Mouse (Mus musculus): ENCODE results near the gene Fuca1. TPM values are rescaled to one million over a fixed set of nuclear protein-coding genes. Genes with fewer than 3 reads are reported as not detected.

Gene Fuca1
- total RNA-seq, 1 experiment from 2014 or later, result 155 TPM

DNA sequence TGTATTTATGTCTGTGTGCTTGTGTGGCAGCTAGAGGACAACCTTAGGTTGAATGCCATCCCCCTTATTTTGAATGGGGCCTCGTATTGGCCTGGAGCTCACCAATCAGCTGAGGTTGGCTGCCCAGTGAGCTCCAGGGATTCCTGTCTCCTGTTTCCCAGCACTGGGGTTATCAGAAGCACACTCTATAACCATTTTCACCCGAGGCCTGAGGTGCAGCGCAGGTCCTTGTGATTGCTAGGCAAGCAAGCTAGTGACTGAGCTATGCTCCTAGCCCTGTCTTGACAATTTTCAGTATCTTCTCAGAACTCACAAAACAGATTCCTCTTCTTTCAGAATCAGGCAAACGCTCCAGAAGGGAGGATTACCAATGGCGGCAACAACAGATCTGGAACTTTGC lies 64.0 kb downstream of the Fuca1 start:
- ATAC-seq (replicated peaks in 1 of 2; ENCODE audit: insufficient read depth in 1 of 2, low FRiP score in 2 of 2, low TSS enrichment in 1 of 2, low read depth in 1 of 2, poor library complexity in 2 of 2, severe bottlenecking in 2 of 2), result no peak

DNA sequence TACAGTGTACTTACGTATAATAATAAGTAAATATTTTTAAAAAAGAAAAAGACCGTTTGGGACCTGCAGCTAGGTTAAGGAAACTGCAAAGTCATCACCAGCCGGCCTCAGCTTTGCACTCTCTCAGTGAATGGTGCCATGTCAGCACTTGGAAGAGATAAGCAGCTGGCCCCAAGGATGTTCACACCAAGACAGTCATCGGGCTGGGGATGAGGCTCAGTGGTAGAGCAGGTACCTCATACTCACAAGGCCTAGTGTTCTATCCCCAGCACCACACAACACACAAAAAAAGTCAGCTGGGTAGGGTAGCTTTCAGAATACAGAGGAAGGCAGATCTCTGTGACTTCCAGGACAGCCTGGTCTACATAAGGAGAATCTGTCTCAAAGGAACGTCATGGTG lies 64.7 kb downstream of the Fuca1 start:
- no peak for ATAC-seq (replicated peaks in 1 of 2; ENCODE audit: insufficient read depth in 1 of 2, low FRiP score in 2 of 2, low TSS enrichment in 1 of 2, low read depth in 1 of 2, poor library complexity in 2 of 2, severe bottlenecking in 2 of 2)

DNA sequence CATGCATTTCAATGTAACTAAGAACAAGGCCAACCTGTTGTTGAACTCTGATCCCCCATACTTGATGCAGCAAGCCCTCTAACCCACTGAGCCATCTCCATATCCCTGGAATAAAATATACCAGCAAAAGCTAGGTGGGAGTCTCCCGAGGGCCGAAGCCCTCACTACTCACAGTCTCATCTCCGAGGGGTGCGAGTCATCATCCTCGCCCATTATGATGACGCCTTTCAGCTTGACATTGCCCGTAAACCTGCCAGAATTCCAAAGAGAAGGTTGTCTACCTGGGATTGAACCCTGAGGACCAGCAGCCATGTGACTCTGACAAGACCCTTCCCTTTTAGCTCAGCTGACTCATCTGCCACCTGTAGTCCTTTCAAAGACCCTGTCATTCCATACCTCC lies 65.2 kb downstream of the Fuca1 start:
- no peak for ATAC-seq (replicated peaks in 1 of 2; ENCODE audit: insufficient read depth in 1 of 2, low FRiP score in 2 of 2, low TSS enrichment in 1 of 2, low read depth in 1 of 2, poor library complexity in 2 of 2, severe bottlenecking in 2 of 2)

DNA sequence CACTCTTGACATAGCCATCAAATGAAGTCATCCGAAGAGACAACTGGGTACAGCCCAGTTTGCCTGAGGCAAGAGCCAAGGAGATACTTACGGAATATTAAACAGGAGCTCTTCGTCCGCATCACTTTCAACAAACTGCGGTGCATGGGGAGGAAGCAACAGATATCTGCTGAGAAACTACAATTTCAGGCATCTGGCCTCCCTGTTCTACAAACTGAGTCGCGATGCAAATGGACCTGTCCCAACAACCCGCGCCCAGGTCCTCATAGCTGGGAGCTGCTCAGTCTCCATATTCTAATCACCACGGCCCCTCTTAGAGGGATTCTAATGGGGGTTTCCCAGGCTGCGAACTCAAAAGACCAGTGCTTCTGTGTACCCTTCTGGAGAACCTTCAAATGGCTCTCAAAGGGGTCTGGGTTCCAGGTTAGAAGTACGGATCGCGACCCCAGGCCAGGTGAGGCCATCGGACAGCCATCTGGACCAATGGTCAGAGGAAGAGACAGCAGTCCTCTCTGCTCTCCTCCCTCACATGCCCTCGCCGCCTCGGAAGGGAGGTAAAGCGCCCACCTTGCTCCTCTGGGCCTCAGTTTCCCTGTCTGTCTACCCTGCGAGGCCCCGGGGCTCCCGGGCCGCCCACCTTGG lies 65.9 kb downstream of the Fuca1 start:
- ATAC-seq (replicated peaks in 1 of 2; ENCODE audit: insufficient read depth in 1 of 2, low FRiP score in 2 of 2, low TSS enrichment in 1 of 2, low read depth in 1 of 2, poor library complexity in 2 of 2, severe bottlenecking in 2 of 2), result no peak

GRCm38 (mm10) chr4:135986943-135987710 lies 66.6 kb downstream of the Fuca1 start, which contains the start of gene Pithd1:
Gene Pithd1, minus strand, starts transcription at chr4:135987264.
- peak; percentile 77 to 83 for ATAC-seq (replicated peaks in 1 of 2; ENCODE audit: insufficient read depth in 1 of 2, low FRiP score in 2 of 2, low TSS enrichment in 1 of 2, low read depth in 1 of 2, poor library complexity in 2 of 2, severe bottlenecking in 2 of 2)

DNA sequence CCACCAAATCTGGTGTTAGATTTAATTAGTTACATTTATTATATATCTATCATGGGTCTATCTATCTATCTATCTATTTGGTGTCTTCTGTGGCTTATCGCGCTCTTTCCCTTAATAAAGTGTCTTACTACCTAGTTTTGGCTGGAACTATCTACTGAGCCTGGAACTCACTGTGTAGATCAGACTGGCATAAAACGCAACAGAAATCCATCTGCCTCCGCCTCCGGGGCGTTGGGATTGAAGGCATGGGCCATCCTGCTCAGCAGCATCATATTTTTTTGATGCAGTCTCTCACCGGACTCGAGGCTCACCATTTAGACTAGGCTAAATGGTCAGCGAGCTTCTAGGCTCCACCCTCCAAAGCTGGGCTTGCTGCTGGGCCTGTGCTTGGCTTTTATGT lies 67.2 kb downstream of the Fuca1 start:
- no peak for ATAC-seq (replicated peaks in 1 of 2; ENCODE audit: insufficient read depth in 1 of 2, low FRiP score in 2 of 2, low TSS enrichment in 1 of 2, low read depth in 1 of 2, poor library complexity in 2 of 2, severe bottlenecking in 2 of 2)

Other genes with a start within 250 kb of the Fuca1 start
- gene Ifnlr1, start 234.4 kb upstream of the Fuca1 start, total RNA-seq (2017), result 0.30 and 1.1 TPM in 2 replicates
- gene Il22ra1, start 192.6 kb upstream of the Fuca1 start, total RNA-seq (2017), result not detected in 2 replicates
- not detected in 2 replicates for gene Myom3, start 161.0 kb upstream of the Fuca1 start, total RNA-seq (2017)
- gene Srsf10, start 65.0 kb upstream of the Fuca1 start, total RNA-seq (2017), result 246 and 267 TPM in 2 replicates
- gene Pnrc2, start 46.9 kb upstream of the Fuca1 start, total RNA-seq (2017), result 210 and 250 TPM in 2 replicates
- 3.1 and 3.8 TPM in 2 replicates for gene Cnr2, start 25.3 kb upstream of the Fuca1 start, total RNA-seq (2017)
- 32.2 and 35.7 TPM in 2 replicates for gene Hmgcl, start 25.7 kb downstream of the Fuca1 start, total RNA-seq (2017)
- gene Gale, start 43.0 kb downstream of the Fuca1 start, total RNA-seq (2017), result 2.3 and 4.4 TPM in 2 replicates
- 10.8 and 19.3 TPM in 2 replicates for gene Lypla2, start 51.9 kb downstream of the Fuca1 start, total RNA-seq (2017)
- gene Pithd1, start 66.5 kb downstream of the Fuca1 start, total RNA-seq (2017), result 24.1 and 63.2 TPM in 2 replicates
- 43.3 and 49.1 TPM in 2 replicates for gene Eloa, start 101.0 kb downstream of the Fuca1 start, total RNA-seq (2017)
- 829 and 1,291 TPM in 2 replicates for gene Rpl11, start 132.7 kb downstream of the Fuca1 start, total RNA-seq (2017)
- 6.8 and 7.3 TPM in 2 replicates for gene Id3, start 222.8 kb downstream of the Fuca1 start, total RNA-seq (2017)

Measured in hematopoietic stem cell, adult 5-6 weeks (primary cell).